Mouse (Mus musculus) brain, embryonic 14.5 days (tissue): ENCODE data around the gene Vsir. TPM values are rescaled to one million over a fixed set of nuclear protein-coding genes. Genes with fewer than 3 reads are reported as not detected.

Experiments
- DNase-seq: peaks from one replicate; pipeline ENCODE4 v3.0.0-alpha.2; 2011; ENCODE audit warnings: low read depth
- CTCF ChIP-seq: fragments of 200-500 bp; IDR thresholded peaks from 2 replicates; pipeline ENCODE4 v1.5.1; 2012; ENCODE audit warnings: inconsistent platforms, mild to moderate bottlenecking, moderate library complexity, borderline replicate concordance; ENCODE audit not compliant: insufficient read depth, insufficient read length; ENCODE audit errors: extremely low read depth
- POLR2A ChIP-seq: fragments of 200-500 bp; IDR thresholded peaks from 2 replicates; pipeline ENCODE4 v1.6.1; 2012; ENCODE audit warnings: mild to moderate bottlenecking, inconsistent platforms, borderline replicate concordance; ENCODE audit not compliant: poor library complexity, insufficient read depth, insufficient read length, severe bottlenecking; ENCODE audit errors: extremely low read depth
- polyA plus RNA-seq: library from polyadenylated mRNA; depleted of rRNA; stranded (reverse); fragments of >200 nt; gene quantifications from 2 replicates; pipeline ENCODE4 v1.2.3, GENCODE M21; 2012

The Vsir gene
- polyA plus RNA-seq, 1 experiment, result 6.9 TPM

DNA sequence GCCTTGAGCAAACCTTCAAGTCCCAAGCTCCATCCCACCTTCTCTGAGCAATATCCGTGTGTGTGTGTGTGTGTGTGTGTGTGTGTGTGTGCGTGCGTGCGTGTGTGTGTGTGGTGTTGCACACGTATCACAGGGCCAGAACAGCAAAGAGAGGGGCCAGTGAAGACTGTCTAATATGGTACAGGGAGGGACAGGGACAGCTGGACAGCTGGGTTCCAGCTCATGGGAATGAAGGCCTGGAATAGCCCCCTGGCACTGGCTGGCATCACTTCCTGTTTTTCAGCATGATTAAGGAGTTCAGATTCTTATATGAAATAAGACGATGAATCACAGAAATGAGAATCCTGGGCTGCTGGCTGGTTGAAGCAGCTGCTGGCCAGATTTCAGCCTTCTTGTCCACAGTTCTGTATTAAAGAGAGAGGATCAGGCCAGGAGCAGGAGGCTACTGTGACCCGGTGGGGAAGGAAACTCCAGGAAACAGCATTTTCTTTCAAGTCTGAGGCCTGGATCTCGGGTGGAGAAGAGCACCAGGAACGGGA, 32.8 kb downstream of the Vsir start:
- no peak for DNase-seq
- TF ChIP-seq POLR2A (no peak), CTCF (no peak)

DNA sequence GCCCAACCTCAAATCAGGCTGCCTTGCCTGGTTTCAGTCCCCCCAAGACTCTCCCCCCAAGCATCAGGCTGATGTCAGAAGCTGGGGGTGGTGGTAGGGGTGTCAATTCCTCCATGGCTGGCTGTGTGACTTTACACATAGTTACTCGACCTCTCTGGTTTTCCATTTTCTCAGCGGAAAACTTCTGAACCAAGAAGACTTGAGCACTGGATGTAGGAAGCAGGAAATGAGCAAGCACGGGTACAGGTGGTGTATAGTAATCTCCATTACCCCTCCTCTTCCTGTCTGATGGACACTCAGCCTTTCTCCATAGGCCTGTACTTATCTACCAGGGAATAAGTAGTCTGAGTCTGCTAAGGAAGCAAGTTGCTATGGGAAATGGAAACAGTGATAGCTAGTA, 33.6 kb downstream of the Vsir start:
- DNase-seq, result no peak
- TF ChIP-seq POLR2A (no peak), CTCF (no peak)

DNA sequence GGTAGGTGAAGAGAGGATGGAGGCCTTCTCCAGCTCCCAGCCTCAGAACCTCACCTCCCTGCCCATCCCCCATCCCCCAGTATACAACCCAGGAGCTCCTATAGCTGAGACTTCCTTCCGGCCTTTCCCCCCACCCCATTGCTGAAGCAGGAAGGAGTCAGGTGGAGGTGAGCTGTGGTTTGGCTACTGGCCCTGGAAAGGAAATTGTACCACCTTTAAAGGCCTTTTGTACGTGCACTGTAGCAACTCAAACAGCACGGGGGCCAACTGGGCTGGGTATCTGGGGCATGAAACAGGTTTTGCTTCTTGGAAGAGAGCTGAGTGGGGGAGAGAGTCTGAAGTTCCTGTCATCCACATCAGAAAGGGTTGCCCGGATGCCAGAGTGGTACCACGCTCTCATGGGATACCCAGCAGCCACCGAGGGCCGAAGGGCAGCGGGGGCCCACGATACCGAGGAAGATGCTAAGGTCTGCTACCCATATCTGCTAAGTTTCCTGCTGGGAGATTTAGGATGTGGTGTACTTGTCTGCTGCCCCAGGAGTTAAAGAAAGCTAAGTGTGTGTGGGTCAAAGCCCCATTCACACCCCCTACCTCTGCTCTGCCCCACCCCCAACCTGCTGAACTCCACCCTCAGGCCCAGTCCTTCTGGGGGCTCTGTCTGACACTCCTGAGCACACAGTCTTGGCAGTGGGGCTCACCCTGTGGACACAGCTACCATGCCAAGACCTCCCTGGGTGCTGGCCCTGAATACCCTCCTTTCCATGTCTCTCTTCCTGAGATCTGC, 34.7 kb downstream of the Vsir start:
- no peak for DNase-seq
- TF ChIP-seq POLR2A (no peak), CTCF (no peak)

DNA sequence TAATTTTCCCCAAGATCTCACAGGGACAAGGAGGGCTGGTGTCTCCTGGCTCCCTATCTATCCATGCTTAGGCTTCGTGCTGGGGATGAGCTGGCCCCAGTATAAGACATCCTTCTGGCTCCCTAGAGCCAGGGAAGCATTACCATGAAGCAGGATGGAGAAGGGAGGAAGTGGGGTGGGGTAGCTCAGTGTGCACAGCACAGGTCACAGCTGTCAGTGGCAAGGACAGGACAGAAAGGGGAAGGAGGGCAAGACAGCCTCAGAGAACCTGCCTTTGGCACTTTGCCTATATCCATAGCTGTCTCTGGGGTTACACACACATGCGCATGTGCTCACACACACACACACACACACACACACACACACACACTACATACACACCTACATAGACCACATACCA, 41.7 kb downstream of the Vsir start:
- DNase-seq, result no peak
- TF ChIP-seq POLR2A (no peak), CTCF (no peak)

DNA sequence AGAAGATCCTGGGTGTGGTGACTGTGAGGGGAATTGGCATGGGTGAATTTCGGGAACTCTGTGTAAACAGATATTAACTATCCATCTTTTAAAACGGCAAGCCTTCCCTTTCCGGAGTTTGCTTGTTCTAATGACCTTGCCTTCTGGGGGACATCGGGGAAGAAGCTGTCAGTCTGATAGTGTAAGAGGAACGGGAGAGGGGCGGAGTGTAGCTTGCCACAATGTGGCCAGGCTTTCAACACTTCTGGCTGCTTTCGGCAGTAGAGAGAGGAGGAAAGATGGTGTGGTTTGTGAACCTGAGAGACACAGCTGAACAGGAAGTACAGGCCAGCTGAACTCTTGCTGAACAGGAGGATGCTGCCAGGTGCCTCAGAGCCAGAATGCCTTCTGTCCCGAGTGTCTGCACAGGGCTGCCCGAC, 42.8 kb downstream of the Vsir start:
- DNase-seq, result no peak

DNA sequence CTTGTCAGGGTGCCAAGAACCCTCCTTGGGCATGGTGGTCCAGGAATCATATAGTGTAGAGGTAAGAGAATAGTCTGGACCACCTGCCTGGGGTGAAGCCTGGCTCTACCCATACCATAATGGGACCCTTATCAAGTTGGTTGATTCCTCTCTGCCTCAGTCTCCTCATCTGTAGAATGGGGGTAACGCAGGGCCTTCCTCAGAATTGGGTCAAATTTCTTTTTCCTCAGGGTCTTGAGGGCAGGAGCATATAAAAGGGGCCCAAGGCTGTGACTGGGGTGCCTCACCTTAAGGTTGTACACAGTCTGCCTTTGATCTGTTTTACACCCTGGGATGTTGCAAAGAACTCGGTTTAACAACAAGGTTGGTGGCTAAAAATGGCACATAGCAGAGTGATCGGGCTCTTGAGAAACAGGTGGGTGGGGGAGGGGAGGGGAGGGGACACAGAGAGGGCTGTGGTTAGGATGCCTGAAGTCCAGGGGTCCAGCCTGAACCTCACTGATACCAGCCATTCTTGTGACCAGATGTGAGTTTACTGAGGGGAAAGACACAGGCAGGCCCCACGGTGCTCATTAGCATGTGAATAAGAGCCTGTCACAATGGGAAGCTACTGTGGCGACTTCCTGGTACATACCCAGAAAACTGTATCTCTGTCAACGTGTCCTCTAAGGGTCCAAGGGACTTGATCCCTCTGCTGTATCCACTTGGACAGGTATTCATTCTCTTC, 43.7 kb downstream of the Vsir start:
- no peak for TF ChIP-seq POLR2A
- no peak for DNase-seq

More for the DNA sequence above, 42.8 kb downstream of the Vsir start:
- TF ChIP-seq POLR2A, result no peak
- no peak for TF ChIP-seq CTCF

DNA sequence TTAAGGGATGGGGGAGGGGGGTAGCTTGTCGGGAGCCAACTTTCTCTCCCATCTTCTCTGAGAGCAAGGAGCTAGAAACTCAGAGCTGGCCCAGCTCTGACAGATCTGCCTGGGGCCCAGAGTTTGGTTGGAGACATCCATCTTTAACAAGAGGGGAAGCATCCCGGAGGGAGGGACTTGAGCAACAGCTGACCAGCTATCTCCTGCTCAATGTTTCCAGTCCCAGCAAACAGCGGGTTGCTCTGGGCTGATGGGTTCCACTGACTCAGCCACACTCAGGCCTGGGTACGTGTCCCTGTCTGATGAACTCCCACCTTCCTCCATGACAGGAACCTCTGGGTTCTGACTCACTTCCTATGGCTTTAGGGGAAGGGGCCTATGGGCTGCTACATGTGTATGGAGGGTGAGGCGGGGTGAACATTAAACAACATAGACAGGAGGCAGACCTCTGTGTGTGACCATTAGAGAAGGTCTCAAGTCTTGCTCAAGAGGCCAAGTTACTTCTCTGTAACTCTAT, 44.3 kb downstream of the Vsir start:
- TF ChIP-seq CTCF, result no peak
- TF ChIP-seq POLR2A, result no peak
- no peak for DNase-seq

DNA sequence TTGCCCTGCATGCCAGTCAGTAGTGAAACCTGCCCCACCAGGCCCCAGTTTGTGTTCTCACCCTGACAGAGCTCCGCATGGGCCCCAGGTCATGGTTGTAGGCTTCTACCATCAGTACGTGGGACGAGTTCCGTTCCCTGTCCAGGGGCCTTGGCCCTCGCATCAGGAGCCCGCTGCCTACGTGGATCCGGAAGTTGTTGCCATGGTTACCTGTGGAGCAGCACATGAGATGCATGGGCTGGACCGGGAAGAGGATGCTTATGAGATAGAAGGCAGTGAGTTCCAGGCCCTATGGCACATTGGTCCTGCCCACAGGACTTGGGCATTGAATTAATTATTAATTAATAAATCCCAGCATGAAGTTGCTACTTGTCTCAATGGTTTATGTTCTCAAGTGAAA, 45.0 kb downstream of the Vsir start:
- no peak for DNase-seq
- TF ChIP-seq POLR2A (no peak), CTCF (no peak)

DNA sequence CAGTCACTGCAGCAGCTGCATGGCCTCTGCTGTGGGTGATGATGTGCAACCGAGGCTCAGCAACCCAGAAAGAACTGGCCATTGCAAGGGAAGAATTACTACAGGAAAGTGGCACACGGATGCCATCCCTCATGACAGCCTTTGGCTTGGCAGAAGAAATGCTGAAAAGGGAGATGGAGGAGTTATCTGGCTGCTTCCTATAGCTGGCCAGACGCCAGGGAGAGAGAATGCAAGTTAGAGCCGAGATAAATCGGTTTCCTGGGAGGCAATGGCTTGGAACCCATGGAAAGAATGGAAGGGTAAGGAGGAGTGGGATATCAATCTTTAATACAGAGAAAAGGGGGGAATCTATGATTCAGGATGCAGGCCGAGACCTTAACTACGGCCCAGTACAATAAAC, 48.3 kb downstream of the Vsir start:
- TF ChIP-seq CTCF (no peak), POLR2A (no peak)
- peak; percentile 53 for DNase-seq

DNA sequence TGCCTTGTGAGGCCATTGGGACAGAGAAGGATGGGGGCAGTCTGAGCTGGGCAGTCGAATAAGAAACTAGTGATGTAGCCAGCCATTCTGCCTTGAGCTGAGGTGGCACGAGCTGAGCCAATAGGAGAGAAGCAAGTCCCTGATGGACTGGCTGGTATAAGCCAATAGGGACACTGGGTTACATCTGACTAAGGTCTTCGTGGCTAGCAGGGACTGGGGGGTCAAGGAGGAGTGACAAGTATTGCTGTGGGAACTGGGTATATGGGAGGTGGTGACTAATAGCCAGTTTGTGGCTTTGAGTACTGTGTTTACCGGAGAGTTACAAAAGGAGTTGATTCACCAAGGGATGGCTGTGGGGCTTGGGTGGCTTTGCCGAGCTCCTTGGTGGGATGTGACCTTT, 49.0 kb downstream of the Vsir start:
- no peak for TF ChIP-seq CTCF
- no peak for TF ChIP-seq POLR2A
- DNase-seq, result no peak

DNA sequence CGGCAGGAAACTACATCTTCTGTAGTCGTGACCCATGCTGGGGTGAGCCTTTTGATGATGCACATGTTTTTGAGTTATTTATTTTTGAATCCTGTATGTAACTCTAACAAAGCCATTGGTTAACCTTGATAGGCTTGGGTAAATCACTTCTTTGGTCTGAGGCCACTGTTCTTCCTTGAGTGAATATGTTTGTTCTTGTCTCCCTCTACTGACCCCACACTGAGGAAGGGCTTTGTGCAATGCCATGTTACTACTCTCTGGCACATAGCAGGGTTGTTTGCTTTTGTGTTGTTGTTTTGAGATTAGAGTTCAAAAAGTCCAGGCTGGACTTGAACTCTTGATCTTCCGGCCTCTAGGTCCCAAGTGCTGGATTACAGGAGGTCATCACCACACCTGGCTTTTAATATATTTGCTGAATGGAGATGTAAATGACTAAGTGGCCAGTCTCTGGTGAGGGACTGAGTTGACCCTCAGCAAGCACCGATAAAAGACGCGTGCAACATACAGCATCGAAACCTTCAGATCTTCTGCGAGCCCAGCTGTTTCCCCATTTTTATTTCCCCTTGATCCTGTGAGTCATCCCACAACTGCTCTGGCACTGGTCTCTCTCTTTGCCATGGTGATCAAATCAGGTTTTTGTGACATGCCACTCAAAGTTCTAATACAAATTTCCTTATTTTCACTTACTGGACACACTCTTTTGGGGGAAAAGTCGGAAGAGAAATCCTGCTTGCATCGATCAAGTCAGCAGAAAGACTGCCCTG, 51.6 kb downstream of the Vsir start:
- DNase-seq, result no peak
- no peak for TF ChIP-seq POLR2A
- no peak for TF ChIP-seq CTCF
